Mouse (Mus musculus) hematopoietic stem cell, adult 5-6 weeks (primary cell): Measurements from ENCODE around the gene Gcnt2. TPM values are rescaled to one million over a fixed set of nuclear protein-coding genes. Genes with fewer than 3 reads are reported as not detected.
A peak's percentile ranks its signal among the peaks of the same experiment; 100 is the strongest.

Source experiments
- ATAC-seq, 2 experiments: fragments of 125-278 bp in 1 of 2; replicated peaks in 1 of 2; 2 replicates each; pipeline ENCODE4 v1.8.0; 2016 to 2017; ENCODE audit warnings: inconsistent platforms in 2 of 2, mild to moderate bottlenecking in 2 of 2, moderate number of reproducible peaks in 2 of 2, low read depth in 1 of 2, moderate TSS enrichment in 1 of 2; ENCODE audit not compliant: low FRiP score in 2 of 2, poor library complexity in 2 of 2, severe bottlenecking in 2 of 2, insufficient read depth in 1 of 2, low TSS enrichment in 1 of 2
- total RNA-seq: library from RNA; stranded (forward); fragments of 172-1452, 232-1000 nt; gene quantifications from 2 replicates; pipeline ENCODE4 v1.2.3, GENCODE M21; 2017

The Gcnt2 gene
- total RNA-seq, 1 experiment from 2014 or later, result 210 TPM

DNA sequence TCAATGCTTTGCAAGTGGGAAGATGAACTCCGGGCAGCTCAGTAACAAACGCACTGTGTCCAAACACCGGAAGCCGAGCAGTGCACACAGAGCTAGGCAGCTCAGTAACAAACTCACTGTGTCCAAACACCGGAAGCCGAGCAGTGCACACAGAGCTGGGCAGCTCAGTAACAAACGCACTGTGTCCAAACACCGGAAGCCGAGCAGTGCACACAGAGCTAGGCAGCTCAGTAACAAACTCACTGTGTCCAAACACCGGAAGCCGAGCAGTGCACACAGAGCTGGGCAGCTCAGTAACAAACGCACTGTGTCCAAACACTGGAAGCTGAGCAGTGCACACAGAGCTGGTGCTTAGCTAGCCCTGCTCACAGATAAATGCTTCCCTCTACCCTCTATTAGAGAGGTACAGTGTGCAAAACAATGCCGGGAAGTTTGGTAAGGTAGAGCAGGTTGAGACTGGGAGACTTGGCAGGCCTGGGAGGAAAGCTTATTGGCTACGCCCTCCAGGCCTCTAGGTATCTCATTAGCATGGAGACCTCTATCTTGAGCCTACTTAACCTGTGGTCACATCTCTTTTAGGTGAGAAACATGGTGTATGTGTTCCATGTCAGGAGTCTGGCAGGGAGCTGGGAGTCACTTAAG, 38.6 kb downstream of the Gcnt2 start:
- peak; percentile 47 to 74; a peak in 3 of 4 replicates for ATAC-seq

DNA sequence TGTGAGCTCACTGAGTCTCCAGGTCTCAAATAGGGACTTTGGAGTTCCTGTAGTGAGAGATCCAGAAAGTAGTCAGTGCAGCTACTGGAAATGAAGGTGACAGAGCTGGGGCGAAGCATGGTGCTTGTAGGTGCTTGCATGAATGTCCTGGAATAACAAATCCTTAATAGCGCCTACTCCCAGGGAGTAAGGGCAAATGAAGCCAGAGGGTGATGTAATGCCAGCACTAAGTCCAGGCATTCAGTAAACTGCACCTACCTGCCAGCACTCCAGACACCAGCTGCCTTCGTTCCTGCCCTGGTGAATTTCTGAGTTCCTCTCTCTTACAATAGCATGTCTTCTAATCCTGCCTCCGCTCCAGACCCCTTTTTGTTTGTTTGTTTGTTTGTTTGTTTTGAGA, 39.1 kb downstream of the Gcnt2 start:
- no peak for ATAC-seq

DNA sequence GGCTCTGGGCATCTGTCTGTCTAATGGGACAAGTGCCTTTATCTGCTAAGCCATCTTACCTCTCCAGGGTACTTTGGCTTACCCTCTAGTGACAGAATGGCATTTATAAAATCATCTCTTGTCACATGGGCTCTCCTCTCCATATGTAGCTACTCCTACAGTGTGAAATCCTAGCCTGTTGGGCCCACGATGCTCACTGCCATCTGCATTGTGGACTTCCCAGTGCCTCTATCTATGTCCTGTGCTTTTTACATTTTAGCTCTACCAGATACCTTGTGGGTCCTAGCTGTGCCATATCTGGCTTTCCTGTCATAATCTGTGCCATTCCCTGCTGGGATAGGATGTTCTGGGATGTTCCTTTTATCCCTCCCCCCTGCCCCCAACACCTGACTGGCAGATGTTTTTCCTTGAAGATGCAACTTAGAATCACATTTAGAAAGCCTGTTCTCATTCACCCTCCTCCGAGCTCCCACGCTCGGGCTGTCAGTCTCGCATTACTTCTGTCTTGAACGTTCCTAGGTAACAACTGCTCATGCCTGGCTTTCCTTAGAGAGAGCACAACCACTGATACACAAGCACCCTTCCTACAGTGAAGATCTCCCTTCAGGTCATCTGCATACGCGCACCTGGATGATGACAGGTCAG, 39.9 kb downstream of the Gcnt2 start:
- no peak for ATAC-seq

DNA sequence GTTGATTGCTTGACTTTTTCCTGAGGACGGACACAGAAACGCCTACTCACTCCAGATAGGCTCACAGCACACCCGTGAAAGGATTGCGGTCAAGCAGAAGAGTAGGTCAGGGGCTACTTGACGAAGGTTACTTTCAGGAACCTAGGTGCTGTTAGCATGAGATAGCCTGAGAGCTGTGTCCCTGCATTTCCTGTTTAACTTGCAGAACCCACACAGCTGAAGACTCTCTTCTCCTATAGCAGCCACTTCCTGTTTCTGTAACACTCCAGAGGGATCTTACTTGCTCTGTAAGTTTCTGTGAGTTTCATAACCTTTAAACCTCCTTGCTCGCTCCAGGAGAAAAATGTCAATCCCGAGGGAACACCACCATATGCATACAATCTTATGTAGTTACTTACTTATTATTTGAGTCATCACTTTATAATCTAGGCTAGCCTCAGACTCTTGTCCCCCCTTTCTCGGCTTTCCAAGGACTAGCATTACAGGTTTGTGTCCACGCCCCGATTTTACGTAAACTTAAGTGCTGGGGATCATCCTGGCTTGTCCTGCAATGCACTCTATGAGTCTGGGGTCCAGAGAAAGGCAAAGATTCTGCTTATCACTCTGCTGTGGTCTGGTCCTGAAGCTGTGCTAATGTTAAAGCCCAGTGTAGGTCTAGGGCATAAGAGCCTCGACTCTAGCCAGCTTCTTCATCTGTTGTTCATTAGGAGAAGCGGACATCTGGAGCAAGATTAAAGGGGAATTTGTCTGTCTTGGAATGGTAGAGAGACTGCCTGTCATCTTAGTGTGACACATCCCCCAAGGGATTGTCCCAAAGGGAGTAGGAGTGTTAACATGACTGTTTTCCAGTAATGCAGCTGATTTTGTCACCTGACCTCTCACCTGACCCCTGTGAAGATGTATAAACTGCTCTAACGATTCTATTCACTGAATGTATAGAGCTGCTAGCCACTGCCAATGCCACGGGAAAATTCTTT, 40.7 kb downstream of the Gcnt2 start:
- ATAC-seq, result peak; percentile 61 to 63

DNA sequence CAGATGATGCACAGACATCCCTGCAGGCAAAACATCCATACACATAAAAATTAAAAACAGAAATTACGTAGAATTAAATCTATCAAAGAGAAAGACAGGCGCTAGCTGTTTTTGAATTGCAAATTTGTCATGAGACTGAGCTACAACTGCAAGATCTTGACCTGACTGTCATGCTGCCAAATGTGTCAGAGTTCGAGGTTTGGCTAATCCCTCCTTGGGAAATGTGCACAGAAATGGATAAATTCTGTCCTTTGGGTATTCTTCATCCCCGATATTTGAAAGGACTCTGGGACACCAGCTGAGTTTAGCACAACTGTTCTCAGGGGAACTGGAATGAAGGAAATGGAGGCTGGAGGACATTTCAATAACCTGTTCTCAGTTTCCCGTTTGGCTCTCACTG, 41.7 kb downstream of the Gcnt2 start:
- no peak for ATAC-seq

DNA sequence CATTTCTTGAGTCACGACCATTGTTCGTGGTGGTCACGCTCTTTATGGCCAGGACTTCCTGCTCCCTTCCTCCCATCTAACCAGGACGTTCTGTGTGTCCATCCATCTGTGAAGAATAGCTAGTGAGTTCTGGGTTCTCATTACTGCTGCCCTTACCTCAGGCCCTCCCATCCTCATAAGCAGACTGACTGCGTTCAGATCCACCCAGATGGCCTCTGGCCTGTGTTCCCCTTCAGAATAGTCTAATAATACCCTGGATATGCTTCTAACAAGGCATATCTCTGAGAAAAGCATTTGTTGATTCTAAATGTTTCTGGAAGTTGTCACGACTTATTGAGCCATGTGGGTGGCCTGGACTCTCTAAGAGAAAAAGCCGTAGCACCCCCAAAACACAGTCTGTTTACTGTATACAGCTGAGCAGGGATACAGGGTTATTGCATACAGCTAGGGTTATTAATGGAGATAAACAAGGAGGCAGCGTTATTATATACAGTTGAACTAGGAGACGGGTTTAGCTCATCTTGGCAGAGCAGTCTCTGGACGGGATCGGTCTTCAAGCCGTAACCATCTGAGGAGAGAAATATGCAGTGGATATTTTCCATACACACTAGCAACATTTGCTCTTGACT, 42.4 kb downstream of the Gcnt2 start:
- no peak for ATAC-seq

DNA sequence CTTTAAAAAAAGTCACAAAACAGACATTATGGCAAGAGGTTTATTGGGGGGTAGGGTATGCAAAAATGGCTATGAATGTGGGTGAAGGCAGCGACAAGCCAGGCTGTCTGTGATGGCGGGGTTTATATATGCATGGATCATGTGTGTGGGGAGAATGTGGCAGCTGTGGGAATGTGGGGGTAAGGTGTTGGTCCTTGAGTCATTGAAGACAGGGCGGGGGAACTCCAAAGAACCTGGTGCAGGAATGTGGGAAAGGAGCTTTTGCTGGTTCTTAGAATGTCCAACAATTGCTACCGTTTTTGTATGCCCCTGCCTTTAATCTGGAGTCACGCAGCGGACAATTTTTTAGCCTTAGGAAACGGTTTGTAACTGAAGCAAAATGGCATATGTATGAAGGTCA, 44.5 kb downstream of the Gcnt2 start:
- no peak for ATAC-seq

DNA sequence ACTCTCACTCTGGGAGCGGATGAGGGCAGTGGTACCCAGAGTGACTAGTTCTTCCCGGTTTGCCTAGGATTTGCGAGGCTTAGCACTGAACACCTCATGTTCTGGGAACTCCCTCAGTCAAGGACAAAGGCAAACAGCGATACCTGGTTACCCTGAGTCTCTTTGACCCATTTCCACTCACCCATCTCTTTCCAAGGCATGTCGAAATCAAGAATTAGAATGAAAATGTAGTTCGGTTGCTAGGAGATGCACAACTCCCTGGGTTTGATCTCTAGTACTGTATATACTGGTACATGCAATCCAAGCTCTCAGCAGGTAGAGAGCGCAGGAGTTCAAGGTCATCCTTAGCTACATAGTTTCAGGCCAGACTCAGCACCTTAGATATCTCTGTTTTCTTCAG, 47.0 kb downstream of the Gcnt2 start:
- ATAC-seq, result no peak

DNA sequence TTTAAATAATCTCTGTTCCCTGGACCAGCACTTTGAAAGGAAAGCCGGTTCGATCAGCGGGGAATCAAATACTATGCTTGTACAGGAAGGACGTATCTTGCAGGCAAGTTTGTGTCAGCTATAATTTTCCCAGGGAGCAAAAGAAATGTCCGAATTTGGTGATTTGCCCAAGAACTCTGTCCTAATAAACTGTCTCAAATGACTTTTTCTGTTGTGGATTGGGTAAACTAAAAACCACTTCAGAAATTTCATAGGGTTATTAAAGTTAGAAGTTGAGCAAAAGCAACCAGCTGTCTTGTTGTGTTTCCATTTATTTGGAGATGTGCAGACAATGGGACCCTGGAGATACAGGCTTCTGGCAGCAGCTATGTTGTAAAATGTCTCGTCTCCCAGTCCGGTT, 47.7 kb downstream of the Gcnt2 start:
- ATAC-seq, result no peak

DNA sequence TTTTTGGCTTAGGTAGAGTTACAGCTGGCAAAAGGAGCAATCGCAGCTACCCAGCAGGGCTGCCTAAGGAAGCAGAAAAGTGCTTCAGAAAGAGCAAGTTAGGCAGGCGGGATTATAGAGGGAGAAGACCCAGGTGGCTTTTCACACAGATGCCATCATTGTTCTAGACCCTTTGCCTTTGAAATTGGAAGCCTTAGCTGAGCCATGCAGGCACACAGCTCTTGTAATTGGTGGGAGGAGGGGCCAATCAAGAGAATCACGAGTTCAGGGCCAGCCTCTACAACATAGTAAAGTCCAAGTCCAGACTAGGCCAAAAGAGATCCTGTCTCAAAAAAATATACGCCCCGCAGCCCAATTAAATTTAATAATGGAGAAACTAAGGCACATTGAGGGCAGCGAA, 48.5 kb downstream of the Gcnt2 start:
- ATAC-seq, result peak in 1 of 2 experiments; percentile 38; a peak in 2 of 4 replicates

DNA sequence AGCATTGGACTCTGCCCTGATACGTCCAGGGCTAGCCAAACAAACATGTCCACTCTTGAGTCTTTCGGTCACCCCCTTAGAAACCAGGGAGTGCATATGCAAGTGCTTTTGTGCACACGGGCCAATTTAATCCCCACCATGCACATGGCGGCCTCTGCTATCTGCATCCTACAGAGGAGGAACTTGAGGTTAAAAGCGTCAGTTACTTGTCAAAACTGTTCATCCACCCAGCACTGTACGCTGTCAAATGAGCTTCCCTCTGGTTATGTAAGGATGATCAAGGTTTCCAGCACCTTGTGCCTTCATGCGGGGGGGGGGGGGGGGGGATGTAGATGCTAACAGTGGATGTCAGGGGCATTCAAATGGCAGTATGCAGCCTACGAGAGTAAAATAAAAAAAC, 49.5 kb downstream of the Gcnt2 start:
- peak; percentile 87 to 92 for ATAC-seq

DNA sequence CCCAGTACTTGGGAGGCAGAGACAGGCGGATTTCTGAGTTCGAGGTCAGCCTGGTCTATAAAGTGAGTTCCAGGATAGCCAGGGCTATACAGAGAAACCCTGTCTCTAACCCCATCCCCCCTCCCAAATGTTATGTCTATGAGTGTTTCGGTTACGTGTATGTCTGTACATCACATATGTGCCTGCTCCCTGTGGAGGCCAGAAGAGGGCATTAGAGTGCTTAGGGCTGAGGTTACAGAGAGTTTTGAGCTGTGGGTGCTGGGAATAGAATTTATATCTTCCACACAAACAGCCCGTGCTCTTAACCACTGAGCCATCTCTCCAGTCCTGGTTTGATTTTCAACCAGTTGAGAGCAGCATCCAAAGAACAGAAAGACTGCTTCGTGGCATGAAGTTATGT, 50.5 kb downstream of the Gcnt2 start:
- no peak for ATAC-seq

DNA sequence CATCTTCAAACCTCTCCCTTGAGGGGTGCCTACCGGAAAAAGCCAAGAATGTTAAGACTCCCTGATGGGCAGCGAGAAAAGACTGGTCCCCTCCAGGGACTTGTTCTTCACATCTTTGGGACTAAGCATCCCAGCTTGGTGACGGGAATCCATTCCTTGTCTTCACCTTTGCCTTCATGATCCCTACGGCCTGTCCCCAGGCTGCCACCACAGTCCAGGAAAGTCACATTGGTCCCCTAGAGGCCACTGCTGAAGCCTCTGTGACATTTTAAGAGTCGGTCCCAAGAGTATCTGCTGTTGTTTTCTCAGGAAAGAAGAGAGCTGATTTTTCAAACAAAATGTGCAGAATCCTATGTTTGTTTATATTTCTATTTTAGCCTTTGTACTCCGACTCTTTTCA, 52.4 kb downstream of the Gcnt2 start:
- ATAC-seq, result no peak

DNA sequence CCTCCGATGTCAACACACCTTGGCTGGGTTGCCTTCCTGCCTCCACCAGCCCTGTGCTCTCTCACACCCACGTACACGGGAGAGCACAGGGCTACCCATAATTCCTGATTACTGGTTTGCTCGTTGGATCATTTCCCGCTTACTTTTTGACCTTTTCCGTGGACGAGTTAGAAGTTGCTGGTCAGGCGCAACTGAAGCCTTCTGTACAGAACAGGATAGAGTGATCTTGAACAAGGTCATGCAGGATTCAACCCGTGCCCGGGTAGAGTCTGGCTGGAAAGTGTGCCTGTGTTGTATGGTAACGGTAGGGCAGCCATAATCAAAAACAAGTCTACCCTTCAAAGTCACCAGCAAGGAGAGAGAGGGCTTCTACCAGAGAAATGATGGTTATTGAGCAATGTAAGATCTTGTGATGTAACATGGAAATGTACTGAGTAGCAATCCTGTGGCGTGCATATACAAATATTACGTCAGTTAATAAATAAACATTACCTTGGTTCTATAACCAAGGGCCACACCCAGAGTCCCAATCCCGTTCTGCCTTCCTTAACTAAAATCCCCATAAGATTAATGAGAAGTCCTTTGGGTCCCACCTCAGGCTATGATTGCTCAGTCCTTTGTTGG, 54.0 kb downstream of the Gcnt2 start:
- no peak for ATAC-seq

DNA sequence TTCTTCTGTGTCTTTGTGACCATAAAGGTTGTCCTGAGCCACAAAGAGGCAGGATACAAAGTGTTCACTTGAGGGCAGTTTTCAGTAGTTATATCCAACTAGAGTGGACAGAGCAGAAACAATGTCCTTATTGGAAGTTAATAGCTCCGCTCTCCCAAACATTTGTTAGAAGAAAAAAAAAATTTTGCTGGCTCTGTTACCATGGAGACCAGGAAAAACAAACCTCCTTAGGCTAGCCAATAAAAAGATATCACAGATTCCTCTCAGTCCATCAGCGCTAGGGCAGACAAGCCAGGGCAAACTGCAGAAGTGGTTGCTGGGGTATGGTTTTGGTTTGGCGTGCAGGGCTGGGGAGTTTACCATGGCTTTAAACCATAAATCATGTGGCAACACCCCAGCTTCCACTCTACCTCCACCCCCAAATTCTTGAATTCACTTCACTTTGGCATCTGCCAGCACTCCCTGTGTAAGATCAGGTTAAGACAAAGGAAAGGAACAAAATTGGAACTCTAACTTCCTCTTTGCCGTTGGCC, 54.6 kb downstream of the Gcnt2 start:
- peak; percentile 84 to 87 for ATAC-seq

DNA sequence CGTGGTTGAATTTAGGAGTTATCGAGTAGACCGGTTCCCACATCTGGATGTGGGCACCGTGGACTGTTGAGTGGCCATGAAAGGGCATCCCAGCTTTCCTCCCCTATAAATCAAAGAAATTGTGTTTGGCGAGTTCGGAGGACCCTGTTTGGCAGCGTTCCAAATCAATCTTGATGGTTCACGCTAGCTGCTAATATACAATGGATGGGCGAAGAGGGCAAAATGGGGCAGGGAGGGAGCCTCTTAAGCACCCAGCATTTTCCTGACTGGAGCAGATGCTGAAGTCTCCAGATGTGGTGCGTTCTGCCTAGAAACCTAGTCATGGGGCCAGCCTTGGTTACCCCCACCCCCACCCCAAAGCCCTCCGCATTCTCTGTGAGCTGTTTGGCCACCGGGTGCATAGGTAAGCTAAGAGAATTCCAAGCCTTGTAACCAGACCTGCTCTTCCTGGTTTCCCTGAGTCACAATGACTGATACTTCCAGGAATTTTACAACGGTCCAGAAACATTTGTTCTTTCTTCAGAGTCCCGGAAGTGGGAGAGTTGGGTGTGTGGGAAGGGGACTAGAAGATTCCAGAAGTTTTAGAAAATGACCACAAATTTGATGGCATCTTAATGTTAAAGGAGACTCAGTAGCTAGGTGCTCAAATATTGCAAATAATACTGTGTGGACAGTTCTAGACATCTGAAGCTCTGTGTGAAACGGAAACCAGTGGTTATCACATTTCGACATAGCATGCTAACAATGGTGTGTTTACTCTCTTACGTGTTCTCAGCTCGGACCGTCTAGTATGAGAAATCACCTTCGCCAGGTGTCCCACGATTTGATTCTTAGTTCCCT, 57.0 kb downstream of the Gcnt2 start:
- peak in 1 of 2 experiments; percentile 16; a peak in 1 of 4 replicates for ATAC-seq
